Mouse (Mus musculus) neural tube, embryonic 10.5 days (tissue): Measurements from ENCODE around the gene Ar.

Source experiments
- DNase-seq: peaks from one replicate; pipeline ENCODE4 v3.0.0-alpha.2; 2017; ENCODE audit warnings: low spot score; ENCODE audit errors: extremely low spot score

Ar gene

GRCm38 (mm10) chrX:98148531-98149342, at the start of gene Ar:
Gene Ar (plus strand): TSS chrX:98148769.
- DNase-seq: peak; percentile 28

- DNase-seq: peak; percentile 47
Observed at GRCm38 (mm10) chrX:98149724-98150392, 1.3 kb downstream of the Ar start.

GRCm38 (mm10) chrX:98150393-98151119, 2.0 kb downstream of the Ar start:
- DNase-seq: peak; percentile 40

GRCm38 (mm10) chrX:98189759-98190158, 41.2 kb downstream of the Ar start:
- no peak for DNase-seq

GRCm38 (mm10) chrX:98205766-98206165, 57.2 kb downstream of the Ar start:
- DNase-seq: no peak

- no peak for DNase-seq
Observed at GRCm38 (mm10) chrX:98207166-98207565, 58.6 kb downstream of the Ar start.

GRCm38 (mm10) chrX:98216103-98216502, 67.5 kb downstream of the Ar start:
- DNase-seq: no peak

GRCm38 (mm10) chrX:98239011-98239410, 90.4 kb downstream of the Ar start:
- no peak for DNase-seq

GRCm38 (mm10) chrX:98245108-98245507, 96.5 kb downstream of the Ar start:
- DNase-seq: no peak

GRCm38 (mm10) chrX:98248363-98248762, 99.8 kb downstream of the Ar start:
- no peak for DNase-seq

- DNase-seq: no peak
Observed at GRCm38 (mm10) chrX:98259620-98260019, 111.1 kb downstream of the Ar start.

GRCm38 (mm10) chrX:98265755-98266154, 117.2 kb downstream of the Ar start:
- DNase-seq: no peak

GRCm38 (mm10) chrX:98271361-98271760, 122.8 kb downstream of the Ar start:
- DNase-seq: no peak

- no peak for DNase-seq
Observed at GRCm38 (mm10) chrX:98291763-98292162, 143.2 kb downstream of the Ar start.

- DNase-seq: no peak
Observed at GRCm38 (mm10) chrX:98300685-98301084, 152.1 kb downstream of the Ar start.

- DNase-seq: no peak
Observed at GRCm38 (mm10) chrX:98301924-98302323, 153.4 kb downstream of the Ar start.

GRCm38 (mm10) chrX:98315961-98316360, 167.4 kb downstream of the Ar start:
- DNase-seq: no peak

- DNase-seq: no peak
Observed at GRCm38 (mm10) chrX:98317483-98317882, 168.9 kb downstream of the Ar start.

GRCm38 (mm10) chrX:98323105-98323504, 174.5 kb downstream of the Ar start:
- no peak for DNase-seq

- DNase-seq: no peak
Observed at GRCm38 (mm10) chrX:98347481-98347880, 198.9 kb downstream of the Ar start.

- DNase-seq: no peak
Observed at GRCm38 (mm10) chrX:98348036-98348435, 199.5 kb downstream of the Ar start.
